22 mouse cellular contexts compared by ENCODE assay signal in genomic region chr8:126932249-126932648, GRCm38 (mm10). TPM values are rescaled to one million over a fixed set of nuclear protein-coding genes. Genes with fewer than 3 reads are reported as not detected.
A peak's percentile ranks its signal among the peaks of the same experiment; 100 is the strongest.
DNase-seq lines count a peak whose midpoint lies in the region; ATAC-seq and TF ChIP-seq lines count a peak whose summit lies in the region.
"Had no signal": no experiment of that assay in that cellular context is flagged by ENCODE, and none has a peak within 500 bp of the region (broad histone marks: within the 10 kb centered on the region; RNA-seq: fewer than 3 reads in every experiment).

No protein-coding gene starts in this region.

- no peaks in the 10 kb centered on the region for H3K27me3 ChIP-seq in heart, adult 2 months (ENCODE audit: control insufficient read depth, insufficient read depth, low read length)
- H3K27me3 ChIP-seq in liver, embryonic 11.5 days (replicated peaks; ENCODE audit: control insufficient read depth, insufficient read depth, low read length) = no peaks in the 10 kb centered on the region
- H3K27me3 ChIP-seq in midbrain, embryonic 14.5 days (ENCODE audit: control insufficient read depth, insufficient read depth, low read length) = no peaks in the 10 kb centered on the region
- H3K27me3 ChIP-seq: heart, embryonic 12.5 days; hindbrain, embryonic 15.5 days; midbrain, embryonic 13.5 days had no signal

- H3K4me2 ChIP-seq in liver, embryonic 11.5 days = no peak overlapping the region
- H3K4me2 ChIP-seq in midbrain, embryonic 14.5 days (ENCODE audit: low read length) = no peak overlapping the region
- H3K4me2 ChIP-seq: heart, embryonic 12.5 days; hindbrain, embryonic 15.5 days; lung, embryonic 14.5 days; midbrain, embryonic 13.5 days had no signal

- no peak overlapping the region for H3K4me3 ChIP-seq in heart, adult 2 months
- no peak overlapping the region for H3K4me3 ChIP-seq in liver, embryonic 11.5 days (ENCODE audit: low read depth, low read length)
- no peak overlapping the region for H3K4me3 ChIP-seq in midbrain, embryonic 14.5 days (replicated peaks; ENCODE audit: low read depth, low read length)
- H3K4me3 ChIP-seq: heart, embryonic 12.5 days; hindbrain, embryonic 15.5 days; midbrain, embryonic 13.5 days; myocyte had no signal

- no peak for TF ChIP-seq EP300 in heart, adult 2 months (IDR thresholded peaks at IDR 0.05; ENCODE audit: insufficient read depth, low read depth, low read length)

- ATAC-seq in liver, embryonic 11.5 days (replicated peaks; ENCODE audit: low FRiP score) = no peak
- no peak for ATAC-seq in midbrain, embryonic 14.5 days (ENCODE audit: low FRiP score, low TSS enrichment)
- ATAC-seq: midbrain, embryonic 13.5 days had no signal

- no peak overlapping the region for H3K9ac ChIP-seq in heart, adult 2 months (ENCODE audit: low read depth, low read length)
- no peak overlapping the region for H3K9ac ChIP-seq in liver, embryonic 11.5 days (ENCODE audit: low read depth, low read length)
- H3K9ac ChIP-seq in midbrain, embryonic 14.5 days (replicated peaks; ENCODE audit: low read length) = no peak overlapping the region
- H3K9ac ChIP-seq: heart, embryonic 12.5 days; hindbrain, embryonic 15.5 days; lung, embryonic 14.5 days; midbrain, embryonic 13.5 days had no signal

- H3K4me1 ChIP-seq in heart, adult 2 months (ENCODE audit: control insufficient read depth, insufficient read depth, low read length) = peaks cover 6% of the 10 kb centered on the region
- peaks cover 2% of the 10 kb centered on the region for H3K4me1 ChIP-seq in liver, embryonic 11.5 days (replicated peaks; ENCODE audit: control insufficient read depth, insufficient read depth, low read length)
- H3K4me1 ChIP-seq in midbrain, embryonic 14.5 days (ENCODE audit: control insufficient read depth, insufficient read depth, low read length) = no peaks in the 10 kb centered on the region
- H3K4me1 ChIP-seq: hindbrain, embryonic 15.5 days; midbrain, embryonic 13.5 days had no signal

- peak overlapping the region; percentile 40 for H3K27ac ChIP-seq in heart, adult 2 months
- H3K27ac ChIP-seq in liver, embryonic 11.5 days (ENCODE audit: low read depth, low read length) = peak overlapping the region; percentile 58; the same call in 1 of the 2 replicates
- H3K27ac ChIP-seq in midbrain, embryonic 14.5 days (replicated peaks; ENCODE audit: low read depth, low read length) = no peak overlapping the region
- H3K27ac ChIP-seq: hindbrain, embryonic 15.5 days; midbrain, embryonic 13.5 days had no signal

- H3K36me3 ChIP-seq in heart, adult 2 months (ENCODE audit: control insufficient read depth, insufficient read depth, low read length) = peaks cover 10% of the 10 kb centered on the region
- peaks cover 41% of the 10 kb centered on the region for H3K36me3 ChIP-seq in liver, embryonic 11.5 days (ENCODE audit: control insufficient read depth, insufficient read depth, low read length)
- peaks cover 65% of the 10 kb centered on the region for H3K36me3 ChIP-seq in midbrain, embryonic 14.5 days (ENCODE audit: control insufficient read depth, insufficient read depth, low read length)

- H3K9me3 ChIP-seq in liver, embryonic 11.5 days (ENCODE audit: control insufficient read depth, low read length) = no peaks in the 10 kb centered on the region
- H3K9me3 ChIP-seq in midbrain, embryonic 14.5 days (ENCODE audit: control insufficient read depth, low read length) = no peaks in the 10 kb centered on the region
- H3K9me3 ChIP-seq: heart, embryonic 12.5 days; hindbrain, embryonic 15.5 days; midbrain, embryonic 13.5 days had no signal

- no peak for TF ChIP-seq POLR2A in heart, adult 2 months (IDR thresholded peaks at IDR 0.05; ENCODE audit: insufficient read depth, low read depth, low read length)

- H3K79me2 ChIP-seq in heart, adult 2 months (replicated peaks; ENCODE audit: control insufficient read depth, insufficient read depth, low read length) = no peaks in the 10 kb centered on the region

- 82% methylated on average over 1 of the region's 1 CpGs for WGBS in heart, adult 2 months
- 85% methylated on average over 1 of the region's 1 CpGs for WGBS in liver, embryonic 11.5 days
- 100% methylated on average over 1 of the region's 1 CpGs for WGBS in midbrain, embryonic 14.5 days

- DNase-seq in heart, adult 2 months = no peak
- DNase-seq in heart, adult 9 months (ENCODE audit: low spot score in 2 of 2) = no peak
- DNase-seq in 416B (ENCODE audit: low read depth) (peak; percentile 55), R1 (ENCODE audit: low read depth, low spot score) (peak; percentile 62)
- no peak for DNase-seq in liver, embryonic 11.5 days (ENCODE audit: low spot score)
- no peak for DNase-seq in right cerebral cortex, adult 2 months (ENCODE audit: low spot score in 2 of 2)
- no peak for DNase-seq in natural killer cell, adult 2 months (ENCODE audit: low spot score in 2 of 2)
- DNase-seq in midbrain, embryonic 14.5 days = no peak
- DNase-seq: adrenal gland, postnatal 25 days; cerebellum, adult 11-12 months; gastrocnemius, postnatal 36 days; heart, postnatal 36 days; kidney, adult 11 months; kidney, postnatal 14 days; layer of hippocampus, adult 9-11 months; lung, embryonic 14.5 days; spleen, adult 18-20 months; thymus, adult 18-20 months had no signal

- intact Hi-C loops in heart, adult 2 months (cut with DNase I) = no loop called here

- no peak for TF ChIP-seq CTCF in heart, adult 2 months (IDR thresholded peaks at IDR 0.05)

RNA-seq across cellular contexts. Expression of gene Tomm20, which starts 13.4 kb away (rescaled TPM):
- total RNA-seq in heart, adult 2 months (2021) = 10 to 100 TPM; 70.1 to 96.2 TPM
- 67.8 and 195 TPM in 2 replicates for polyA plus RNA-seq in heart, adult 2 months (2012; rRNA removed)
- 359 and 372 TPM in 2 replicates for polyA plus RNA-seq in liver, embryonic 11.5 days (2014; fragmentation: Nextera tagmentation; extraction: Ambion mirVana)
- polyA plus RNA-seq in midbrain, embryonic 14.5 days (2014; fragmentation: Nextera tagmentation; extraction: Ambion mirVana) = 205 and 220 TPM in 2 replicates

RNA-seq across cellular contexts. Expression of gene Rbm34, which starts 38.6 kb away (rescaled TPM):
- 1 to 10 TPM; 2.8 to 4.1 TPM for total RNA-seq in heart, adult 2 months (2021)
- polyA plus RNA-seq in heart, adult 2 months (2012; rRNA removed) = 0.90 and 1.2 TPM in 2 replicates
- polyA plus RNA-seq in liver, embryonic 11.5 days (2014; fragmentation: Nextera tagmentation; extraction: Ambion mirVana) = 30.5 and 32.4 TPM in 2 replicates
- 25.5 and 28.1 TPM in 2 replicates for polyA plus RNA-seq in midbrain, embryonic 14.5 days (2014; fragmentation: Nextera tagmentation; extraction: Ambion mirVana)

Comparison
In these comparisons a context has a peak if more than half of its experiments do, and no peak if none do; other contexts are left out.
1. DNase-seq: peak in 416B (single experiment) and R1 (single experiment); none in heart, adult 2 months (0 of 2), heart, adult 9 months (0 of 2), liver, embryonic 11.5 days (single experiment), right cerebral cortex, adult 2 months (0 of 2), natural killer cell, adult 2 months (0 of 2) and midbrain, embryonic 14.5 days (single experiment).
2. RNA of gene Rbm34, which starts 38.6 kb away (polyA plus RNA-seq): 30.5 to 32.4 TPM in liver, embryonic 11.5 days and 25.5 to 28.1 TPM in midbrain, embryonic 14.5 days; 0.90 to 1.2 TPM in heart, adult 2 months; every median in the first group is over 10 times any median in the second.